Mouse (Mus musculus): ENCODE data around the gene Gm40193. TPM values are rescaled to one million over a fixed set of nuclear protein-coding genes. Genes with fewer than 3 reads are reported as not detected.

The Gm40193 gene
- polyA plus RNA-seq, 1 experiment from 2014 or later = not detected

DNA sequence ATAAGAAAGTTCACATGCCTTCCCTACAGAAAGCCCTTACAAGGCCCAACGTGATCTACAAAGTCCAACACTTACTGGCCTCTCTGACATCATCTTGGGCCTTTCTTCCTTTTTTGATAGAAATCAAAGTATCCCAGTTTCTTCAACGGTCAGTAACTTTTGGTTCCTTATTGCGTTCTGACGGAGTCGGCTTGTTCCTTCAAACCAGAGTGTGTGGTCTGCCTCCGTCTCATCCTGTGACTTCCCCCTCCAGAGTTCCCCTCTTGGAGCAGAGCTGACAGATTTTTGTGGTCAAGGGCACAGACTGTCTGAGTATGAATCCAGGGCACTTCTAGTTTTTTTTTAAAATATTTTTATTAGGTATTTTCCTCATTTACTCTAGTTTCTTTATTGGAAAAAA is 43.1 kb downstream of the Gm40193 start:
- DNase-seq (ENCODE audit: low spot score) (no peak), ATAC-seq (replicated peaks; ENCODE audit: low FRiP score, low TSS enrichment, low read depth) (no peak)
- Histone ChIP-seq H3K27ac (ENCODE audit: low read depth) (no peak overlapping the region), H3K4me2 (ENCODE audit: low read length) (no peak overlapping the region), H3K4me3 (ENCODE audit: low read depth, low read length) (no peak overlapping the region), H3K36me3 (ENCODE audit: control insufficient read depth, insufficient read depth, low read length) (no peaks in the 10 kb centered on the region), H3K27me3 (replicated peaks; ENCODE audit: control insufficient read depth, insufficient read depth, low read length) (no peaks in the 10 kb centered on the region), H3K9me3 (ENCODE audit: control insufficient read depth, low read length) (no peaks in the 10 kb centered on the region), H3K4me1 (replicated peaks; ENCODE audit: control insufficient read depth, insufficient read depth, low read length) (no peaks in the 10 kb centered on the region), H3K9ac (ENCODE audit: low read length) (no peak overlapping the region)
- 89% methylated on average over 6 of the region's 6 CpGs for WGBS

DNA sequence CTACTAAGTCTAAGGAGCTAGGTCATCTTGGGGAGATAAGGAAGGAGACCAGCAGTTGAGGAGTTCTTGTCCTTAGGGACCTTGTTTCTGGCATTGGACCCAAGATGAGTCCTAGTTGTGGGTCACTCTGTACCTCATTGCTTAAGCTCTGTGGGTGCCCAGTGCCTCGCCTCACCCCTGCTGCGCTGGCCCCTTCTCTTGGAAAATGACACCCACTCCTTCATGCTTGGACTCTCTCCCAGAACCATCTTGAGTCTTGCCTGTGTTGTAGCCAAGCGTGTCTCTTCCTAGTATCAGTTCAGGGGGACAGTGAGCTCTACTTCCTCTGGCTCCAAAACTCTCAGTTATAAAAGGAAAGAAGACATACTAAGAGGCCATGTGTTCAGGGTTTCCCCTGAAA is 43.6 kb downstream of the Gm40193 start:
- no peaks in the 10 kb centered on the region for H3K4me1 ChIP-seq (replicated peaks; ENCODE audit: control insufficient read depth, insufficient read depth, low read length)
- WGBS = 86% methylated on average over 3 of the region's 3 CpGs
- ATAC-seq (replicated peaks; ENCODE audit: low FRiP score, low TSS enrichment, low read depth) (no peak), DNase-seq (ENCODE audit: low spot score) (no peak)
- H3K9ac ChIP-seq (ENCODE audit: low read length) = no peak overlapping the region
- no peaks in the 10 kb centered on the region for H3K9me3 ChIP-seq (ENCODE audit: control insufficient read depth, low read length)
- H3K36me3 ChIP-seq (ENCODE audit: control insufficient read depth, insufficient read depth, low read length) = no peaks in the 10 kb centered on the region
- no peak overlapping the region for H3K4me2 ChIP-seq (ENCODE audit: low read length)
- H3K27me3 ChIP-seq (replicated peaks; ENCODE audit: control insufficient read depth, insufficient read depth, low read length) = no peaks in the 10 kb centered on the region
- no peak overlapping the region for H3K4me3 ChIP-seq (ENCODE audit: low read depth, low read length)
- H3K27ac ChIP-seq (ENCODE audit: low read depth) = no peak overlapping the region

DNA sequence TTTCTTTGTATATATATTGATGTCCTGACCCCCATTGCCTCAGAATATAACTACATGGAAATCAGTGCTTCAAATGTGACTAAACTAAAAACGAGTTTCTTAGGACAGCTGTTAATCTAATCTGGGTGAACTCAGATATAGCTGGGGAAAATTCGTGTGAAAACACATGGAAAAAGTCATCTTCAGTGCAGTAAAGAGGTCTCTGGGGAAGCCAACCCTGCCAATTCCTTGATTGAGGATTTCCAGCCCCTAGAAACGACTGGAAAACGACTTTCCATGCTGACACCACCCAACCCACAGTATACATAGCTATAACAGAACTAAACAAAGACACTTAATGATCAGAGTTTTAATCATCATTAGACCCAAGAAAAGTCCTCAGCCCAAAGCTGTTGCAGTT is 44.9 kb downstream of the Gm40193 start:
- no peak for DNase-seq (ENCODE audit: low spot score)
- H3K4me1 ChIP-seq (replicated peaks; ENCODE audit: control insufficient read depth, insufficient read depth, low read length) = no peaks in the 10 kb centered on the region
- H3K36me3 ChIP-seq (ENCODE audit: control insufficient read depth, insufficient read depth, low read length) = no peaks in the 10 kb centered on the region
- no peak for ATAC-seq (replicated peaks; ENCODE audit: low FRiP score, low TSS enrichment, low read depth)
- no peak overlapping the region for H3K4me2 ChIP-seq (ENCODE audit: low read length)
- H3K9me3 ChIP-seq (ENCODE audit: control insufficient read depth, low read length) = no peaks in the 10 kb centered on the region
- no peaks in the 10 kb centered on the region for H3K27me3 ChIP-seq (replicated peaks; ENCODE audit: control insufficient read depth, insufficient read depth, low read length)
- no peak overlapping the region for H3K9ac ChIP-seq (ENCODE audit: low read length)
- WGBS = 46% methylated on average over 4 of the region's 4 CpGs
- no peak overlapping the region for H3K4me3 ChIP-seq (ENCODE audit: low read depth, low read length)
- H3K27ac ChIP-seq (ENCODE audit: low read depth) = no peak overlapping the region

DNA sequence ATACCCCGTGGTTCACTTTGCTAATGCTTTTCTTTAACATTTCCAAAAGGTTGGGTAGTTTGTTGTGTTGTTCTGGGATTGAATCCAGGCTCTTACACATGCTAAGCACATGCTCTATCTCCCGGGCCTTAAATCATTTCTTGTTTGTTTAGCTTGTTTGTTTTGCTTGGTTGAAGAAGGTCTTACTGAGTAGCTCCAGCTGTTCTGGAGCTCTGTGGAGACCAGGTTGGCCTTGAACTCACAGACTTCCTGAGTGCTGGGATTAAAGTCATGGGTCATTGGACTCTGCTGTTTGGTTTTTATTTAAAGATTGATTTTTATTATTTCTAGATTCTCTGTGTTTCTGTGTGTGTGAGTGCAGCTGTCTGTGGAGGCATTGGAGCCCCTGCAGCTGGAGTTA is 47.2 kb downstream of the Gm40193 start:
- DNase-seq (ENCODE audit: low spot score) (no peak), ATAC-seq (replicated peaks; ENCODE audit: low FRiP score, low TSS enrichment, low read depth) (no peak)
- no peak overlapping the region for H3K27ac ChIP-seq (ENCODE audit: low read depth)
- H3K36me3 ChIP-seq (ENCODE audit: control insufficient read depth, insufficient read depth, low read length) = no peaks in the 10 kb centered on the region
- no peak overlapping the region for H3K4me3 ChIP-seq (ENCODE audit: low read depth, low read length)
- no peaks in the 10 kb centered on the region for H3K27me3 ChIP-seq (replicated peaks; ENCODE audit: control insufficient read depth, insufficient read depth, low read length)
- no peaks in the 10 kb centered on the region for H3K4me1 ChIP-seq (replicated peaks; ENCODE audit: control insufficient read depth, insufficient read depth, low read length)
- 62% methylated on average over 2 of the region's 2 CpGs for WGBS
- H3K9me3 ChIP-seq (ENCODE audit: control insufficient read depth, low read length) = no peaks in the 10 kb centered on the region
- no peak overlapping the region for H3K4me2 ChIP-seq (ENCODE audit: low read length)
- H3K9ac ChIP-seq (ENCODE audit: low read length) = no peak overlapping the region

Other genes starting within 250 kb of the Gm40193 start
- 0.09 TPM in 1 of 2 replicates, not detected in the other for gene Alox12e, start 210.3 kb downstream of the Gm40193 start, polyA plus RNA-seq (2014; fragmentation: Nextera tagmentation; extraction: Ambion mirVana)
- gene Alox15, start 180.9 kb downstream of the Gm40193 start, polyA plus RNA-seq (2014; fragmentation: Nextera tagmentation; extraction: Ambion mirVana) = 0.34 and 0.82 TPM in 2 replicates
- 34.3 and 41.2 TPM in 2 replicates for gene Pelp1, start 122.9 kb downstream of the Gm40193 start, polyA plus RNA-seq (2014; fragmentation: Nextera tagmentation; extraction: Ambion mirVana)
- 15.8 and 17.9 TPM in 2 replicates for gene Arrb2, start 100.3 kb downstream of the Gm40193 start, polyA plus RNA-seq (2014; fragmentation: Nextera tagmentation; extraction: Ambion mirVana)
- 50.7 and 51.6 TPM in 2 replicates for gene Med11, start 81.0 kb downstream of the Gm40193 start, polyA plus RNA-seq (2014; fragmentation: Nextera tagmentation; extraction: Ambion mirVana)
- 0.75 and 0.92 TPM in 2 replicates for gene Zmynd15, start 73.5 kb downstream of the Gm40193 start, polyA plus RNA-seq (2014; fragmentation: Nextera tagmentation; extraction: Ambion mirVana)
- 8.0 and 10.0 TPM in 2 replicates for gene Cxcl16, start 73.0 kb downstream of the Gm40193 start, polyA plus RNA-seq (2014; fragmentation: Nextera tagmentation; extraction: Ambion mirVana)
- 100 and 104 TPM in 2 replicates for gene Tm4sf5, start 27.7 kb downstream of the Gm40193 start, polyA plus RNA-seq (2014; fragmentation: Nextera tagmentation; extraction: Ambion mirVana)
- 0.28 and 1.1 TPM in 2 replicates for gene Vmo1, start 18.3 kb downstream of the Gm40193 start, polyA plus RNA-seq (2014; fragmentation: Nextera tagmentation; extraction: Ambion mirVana)
- 0.46 and 0.83 TPM in 2 replicates for gene Gltpd2, start 13.7 kb downstream of the Gm40193 start, polyA plus RNA-seq (2014; fragmentation: Nextera tagmentation; extraction: Ambion mirVana)
- 792 and 802 TPM in 2 replicates for gene Psmb6, start 7.6 kb downstream of the Gm40193 start, polyA plus RNA-seq (2014; fragmentation: Nextera tagmentation; extraction: Ambion mirVana)
- gene Pld2, start 7.1 kb upstream of the Gm40193 start, polyA plus RNA-seq (2014; fragmentation: Nextera tagmentation; extraction: Ambion mirVana) = 9.7 and 11.7 TPM in 2 replicates
- 16.9 and 19.9 TPM in 2 replicates for gene Mink1, start 29.9 kb upstream of the Gm40193 start, polyA plus RNA-seq (2014; fragmentation: Nextera tagmentation; extraction: Ambion mirVana)
- not detected in 2 replicates for gene 4930544D05Rik, start 82.9 kb upstream of the Gm40193 start, polyA plus RNA-seq (2014; fragmentation: Nextera tagmentation; extraction: Ambion mirVana)
- gene Chrne, start 86.3 kb upstream of the Gm40193 start, polyA plus RNA-seq (2014; fragmentation: Nextera tagmentation; extraction: Ambion mirVana) = 0.30 and 0.50 TPM in 2 replicates
- gene Gp1ba, start 106.2 kb upstream of the Gm40193 start, polyA plus RNA-seq (2014; fragmentation: Nextera tagmentation; extraction: Ambion mirVana) = 0.26 and 0.37 TPM in 2 replicates
- 101 and 115 TPM in 2 replicates for gene Rnf167, start 114.3 kb upstream of the Gm40193 start, polyA plus RNA-seq (2014; fragmentation: Nextera tagmentation; extraction: Ambion mirVana)
- gene Slc25a11, start 114.5 kb upstream of the Gm40193 start, polyA plus RNA-seq (2014; fragmentation: Nextera tagmentation; extraction: Ambion mirVana) = 155 and 158 TPM in 2 replicates
- 2,271 and 2,344 TPM in 2 replicates for gene Pfn1, start 121.7 kb upstream of the Gm40193 start, polyA plus RNA-seq (2014; fragmentation: Nextera tagmentation; extraction: Ambion mirVana)
- gene Eno3, start 124.3 kb upstream of the Gm40193 start, polyA plus RNA-seq (2014; fragmentation: Nextera tagmentation; extraction: Ambion mirVana) = 13.5 and 16.3 TPM in 2 replicates
- gene Spag7, start 136.5 kb upstream of the Gm40193 start, polyA plus RNA-seq (2014; fragmentation: Nextera tagmentation; extraction: Ambion mirVana) = 140 and 154 TPM in 2 replicates
- 16.2 and 17.2 TPM in 2 replicates for gene Camta2, start 155.2 kb upstream of the Gm40193 start, polyA plus RNA-seq (2014; fragmentation: Nextera tagmentation; extraction: Ambion mirVana)
- gene Inca1, start 167.2 kb upstream of the Gm40193 start, polyA plus RNA-seq (2014; fragmentation: Nextera tagmentation; extraction: Ambion mirVana) = 1.5 and 1.6 TPM in 2 replicates
- 11.4 and 14.3 TPM in 2 replicates for gene Kif1c, start 167.6 kb upstream of the Gm40193 start, polyA plus RNA-seq (2014; fragmentation: Nextera tagmentation; extraction: Ambion mirVana)
- 6.1 and 6.2 TPM in 2 replicates for gene Zfp3, start 231.3 kb upstream of the Gm40193 start, polyA plus RNA-seq (2014; fragmentation: Nextera tagmentation; extraction: Ambion mirVana)